Mouse (Mus musculus) yolk sac, embryonic 10.5 days (tissue): ENCODE results near the gene Glyr1.

Experiments
- DNase-seq: peaks from one replicate; pipeline ENCODE4 v3.0.0-alpha.2; 2017; ENCODE audit warnings: low spot score

The Glyr1 gene

DNA sequence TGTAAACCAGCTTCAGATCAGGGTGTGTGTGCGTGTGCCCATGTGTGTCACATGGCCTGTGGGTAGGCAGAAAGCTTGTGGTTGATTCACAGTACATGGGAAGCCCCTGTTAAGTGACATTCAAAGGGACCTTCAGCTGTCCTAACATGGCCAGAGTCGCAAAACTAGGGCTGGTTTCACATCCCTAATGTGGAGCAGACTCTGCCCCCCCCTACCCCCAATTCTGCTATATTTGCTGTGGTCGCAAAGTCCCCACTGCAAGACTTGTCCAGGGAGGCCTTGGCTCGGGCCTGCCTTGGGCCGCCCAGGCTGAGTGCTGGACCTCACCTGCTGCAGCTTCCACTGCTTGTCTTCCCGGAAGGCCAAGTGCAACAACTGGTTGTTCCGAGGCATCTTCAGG, 38.4 kb downstream of the Glyr1 start:
- peak; percentile 13 for DNase-seq

DNA sequence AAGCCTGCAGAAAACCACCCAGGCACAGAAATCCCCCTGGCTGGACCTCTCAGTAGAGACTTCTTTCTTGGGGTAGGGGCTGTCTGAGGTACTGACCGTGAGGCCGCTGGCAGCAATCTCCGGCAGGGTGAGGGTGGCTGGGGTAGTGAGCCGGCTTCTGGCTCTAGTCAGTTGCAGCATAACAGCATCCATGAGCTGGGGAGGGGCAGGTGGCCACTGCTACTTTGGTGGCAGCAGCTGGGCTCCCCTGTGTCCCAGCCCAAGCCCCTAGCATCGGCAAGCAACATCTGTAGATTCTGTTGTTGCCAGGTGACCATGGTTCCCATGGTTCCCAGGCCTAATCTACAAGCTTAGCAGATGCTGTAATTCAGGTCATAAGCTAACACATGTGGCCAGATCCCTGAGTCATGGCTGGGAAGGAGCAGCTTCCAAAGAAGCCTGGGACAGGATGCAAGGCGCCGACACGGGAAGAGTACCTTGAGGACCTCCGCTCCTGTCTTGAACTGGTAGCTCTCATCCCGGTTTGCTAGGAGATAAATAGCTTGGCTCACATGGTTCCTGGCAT, 39.2 kb downstream of the Glyr1 start:
- no peak for DNase-seq

DNA sequence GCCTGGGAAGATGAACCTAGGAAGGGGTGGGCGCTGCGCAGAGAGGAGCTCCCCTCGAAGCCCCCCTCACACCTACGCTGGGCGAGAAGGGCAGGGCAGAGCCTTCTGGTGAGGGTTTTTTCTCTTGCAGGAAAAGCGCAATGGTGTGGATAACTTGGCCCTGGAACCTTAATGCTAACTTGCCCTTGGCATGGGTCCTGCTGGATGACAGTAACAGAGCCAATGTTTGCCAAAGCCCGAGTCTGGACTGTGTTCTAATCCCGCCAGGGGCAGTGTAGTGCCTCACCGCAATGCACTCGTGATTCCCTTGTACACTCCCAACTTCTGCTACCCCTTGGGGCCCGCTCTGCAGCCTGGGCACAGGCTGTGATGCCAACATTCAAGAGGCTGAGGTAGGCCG, 41.6 kb downstream of the Glyr1 start:
- peak; percentile 3 for DNase-seq

DNA sequence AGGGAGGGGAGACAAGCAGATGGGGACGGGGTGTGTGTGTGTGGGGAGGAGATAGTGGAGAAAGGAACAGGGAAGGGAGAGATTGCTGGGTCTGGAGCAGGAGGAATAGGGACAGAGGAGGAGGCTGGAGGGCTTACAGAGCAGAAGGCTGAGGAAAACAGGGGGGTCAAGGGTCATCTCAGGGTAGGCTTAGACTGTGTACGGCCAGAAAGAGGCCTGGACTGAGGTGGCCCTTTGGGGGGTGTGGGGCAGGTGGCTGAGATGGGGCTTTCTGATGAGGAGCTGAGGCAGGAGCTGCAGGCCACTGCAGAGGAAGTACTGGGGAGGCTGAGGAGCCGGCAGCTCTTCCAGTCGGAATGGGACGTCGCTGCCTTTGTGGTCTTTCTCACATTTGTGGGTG, 42.2 kb downstream of the Glyr1 start:
- DNase-seq = no peak

DNA sequence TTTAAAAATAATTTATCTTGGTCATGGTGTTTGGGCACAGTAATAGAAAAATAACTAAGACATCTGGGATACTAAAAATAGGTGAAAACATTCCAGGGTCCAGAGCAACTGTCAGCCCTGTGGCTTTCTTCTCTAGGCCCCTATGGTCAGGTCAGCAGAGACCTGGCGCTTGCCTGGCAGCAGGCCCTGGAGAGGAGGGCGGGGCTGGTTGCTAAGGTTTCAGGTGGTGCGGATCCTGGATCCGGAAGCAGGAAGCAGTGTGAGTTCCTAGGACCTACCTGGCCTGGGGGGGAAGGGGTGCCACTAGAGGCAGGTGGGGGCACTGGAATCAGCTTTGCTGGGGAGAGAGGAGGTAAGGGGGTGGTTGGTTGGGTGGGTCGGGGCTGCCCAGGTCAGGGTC, 42.6 kb downstream of the Glyr1 start, which contains the start of gene Smim22:
Smim22 (plus strand) TSS at position 222 of the 400 bp plus-strand sequence.
- DNase-seq = peak; percentile 80

DNA sequence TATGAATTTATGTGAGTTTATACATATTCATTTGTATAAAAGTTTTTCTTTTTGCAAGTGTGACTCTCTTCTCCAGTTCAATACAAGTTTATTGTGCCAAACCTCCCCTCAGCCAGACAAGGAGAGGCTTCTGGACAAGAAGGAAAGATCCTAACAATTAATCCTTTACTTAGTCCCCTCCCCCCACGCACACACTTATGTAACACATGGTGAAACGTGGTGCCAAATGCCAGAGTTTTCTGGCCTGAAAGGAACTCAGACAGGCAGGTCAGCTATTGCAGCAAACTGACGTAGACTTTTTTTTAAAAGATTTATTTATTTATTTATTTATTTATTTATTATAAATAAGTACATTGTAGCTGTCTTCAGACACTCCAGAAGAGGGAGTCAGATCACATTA, 49.1 kb downstream of the Glyr1 start:
- no peak for DNase-seq

DNA sequence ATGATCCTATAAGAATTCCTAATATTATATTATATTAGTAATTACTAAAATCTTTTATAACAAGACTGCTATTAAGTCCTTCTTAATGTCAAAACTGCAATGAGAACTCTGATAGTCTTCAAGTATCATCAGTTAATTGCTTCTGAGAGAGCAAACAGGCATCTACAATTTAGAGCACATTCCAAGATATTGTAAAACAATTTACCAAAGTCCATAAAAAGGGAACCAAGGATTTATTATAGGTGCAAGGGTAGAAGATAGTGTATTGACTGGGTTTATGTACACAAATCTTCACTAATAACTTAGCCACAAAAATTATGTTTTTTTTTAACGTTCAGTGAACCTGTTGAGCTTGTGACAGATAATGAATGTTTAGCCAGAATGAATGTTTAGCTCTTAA, 50.7 kb downstream of the Glyr1 start:
- no peak for DNase-seq

DNA sequence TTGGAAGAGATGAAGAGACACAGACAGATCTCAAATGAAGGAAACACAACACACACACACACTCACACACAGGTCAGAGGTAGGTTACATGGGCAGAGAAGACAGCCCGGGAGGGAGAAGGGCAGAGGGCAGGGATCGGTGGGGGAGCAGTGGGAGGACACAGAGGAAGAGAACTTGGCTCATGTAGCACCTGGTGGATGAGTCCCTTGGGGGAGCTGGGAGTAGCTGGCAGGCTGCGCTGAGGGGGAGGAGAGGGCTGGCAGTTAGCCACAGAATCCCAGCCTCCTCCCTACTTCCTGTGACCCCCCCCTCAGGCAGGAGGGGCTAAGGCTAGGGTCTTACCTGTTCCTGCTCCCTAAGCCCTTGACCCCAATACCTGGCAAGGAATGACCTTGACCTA, 52.1 kb downstream of the Glyr1 start, which contains the start of gene Sept12:
Sept12 (minus strand) TSS at position 300 of the 400 bp plus-strand sequence.
- no peak for DNase-seq

DNA sequence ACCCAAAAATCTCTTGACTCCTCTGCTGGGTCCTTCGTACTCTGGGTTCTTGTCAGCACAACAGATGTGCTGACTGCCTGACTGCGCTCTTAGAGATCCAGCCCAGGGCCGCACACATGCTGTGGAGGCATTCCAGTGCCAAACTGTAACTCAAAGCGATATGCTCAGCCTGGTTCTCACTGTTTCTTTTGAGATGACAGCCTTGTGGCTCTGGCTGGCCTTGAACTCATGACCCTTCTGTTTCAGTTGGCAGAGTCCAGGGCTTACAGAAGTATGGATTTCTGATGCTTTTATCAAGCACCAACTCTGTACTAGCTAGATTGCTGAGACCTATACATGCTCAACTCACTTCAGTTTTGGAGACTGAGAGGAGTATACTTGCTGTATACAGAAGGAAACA, 56.4 kb downstream of the Glyr1 start:
- no peak for DNase-seq

DNA sequence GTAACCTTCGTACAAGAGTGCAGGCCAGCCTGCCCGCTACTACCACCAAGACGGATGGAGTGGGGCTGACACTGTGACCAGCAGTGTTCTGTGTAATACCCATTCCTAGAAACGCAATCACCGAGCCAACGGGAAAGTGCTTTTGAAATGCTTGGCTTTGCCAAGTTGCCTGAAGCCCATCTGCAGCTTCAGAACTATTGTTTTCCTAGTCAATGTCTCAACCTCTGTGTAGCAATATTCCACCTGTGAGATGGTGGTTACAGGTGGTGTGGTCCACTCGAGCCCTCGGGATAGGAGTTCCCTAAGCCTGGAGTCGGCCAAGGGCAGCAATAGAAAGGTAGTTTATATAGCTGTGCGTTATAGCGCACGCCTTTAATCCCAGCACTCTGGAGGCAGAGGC, 64.9 kb downstream of the Glyr1 start:
- no peak for DNase-seq

DNA sequence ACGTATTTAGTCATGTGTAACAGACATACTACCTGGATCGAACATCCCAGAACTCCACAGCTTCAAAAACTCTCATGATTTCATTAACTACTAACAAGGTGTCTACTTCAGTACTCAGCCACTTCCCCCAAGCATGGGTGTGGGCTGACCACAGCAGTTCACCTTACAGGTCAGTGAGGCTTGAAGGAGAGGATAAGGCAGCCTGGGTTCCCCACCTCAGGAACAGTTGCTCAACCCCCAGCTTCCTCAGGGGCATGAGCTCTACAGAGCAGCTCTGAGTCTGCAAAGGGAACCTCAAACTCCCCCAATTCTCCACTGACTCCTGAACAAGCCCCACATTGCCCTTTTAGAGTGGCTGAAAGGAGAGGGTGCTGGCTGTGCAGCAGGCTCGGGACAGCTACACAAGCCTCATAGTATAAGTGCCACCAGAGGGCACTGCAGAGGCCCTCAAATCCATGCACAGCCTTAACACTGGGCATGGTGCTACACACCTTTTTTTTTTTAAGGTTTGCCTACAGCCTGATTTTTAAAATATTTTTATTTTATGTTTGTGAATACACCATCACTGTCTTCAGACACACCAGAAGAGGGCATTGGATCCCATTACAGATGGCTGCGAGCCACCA, 69.8 kb downstream of the Glyr1 start:
- DNase-seq = no peak

DNA sequence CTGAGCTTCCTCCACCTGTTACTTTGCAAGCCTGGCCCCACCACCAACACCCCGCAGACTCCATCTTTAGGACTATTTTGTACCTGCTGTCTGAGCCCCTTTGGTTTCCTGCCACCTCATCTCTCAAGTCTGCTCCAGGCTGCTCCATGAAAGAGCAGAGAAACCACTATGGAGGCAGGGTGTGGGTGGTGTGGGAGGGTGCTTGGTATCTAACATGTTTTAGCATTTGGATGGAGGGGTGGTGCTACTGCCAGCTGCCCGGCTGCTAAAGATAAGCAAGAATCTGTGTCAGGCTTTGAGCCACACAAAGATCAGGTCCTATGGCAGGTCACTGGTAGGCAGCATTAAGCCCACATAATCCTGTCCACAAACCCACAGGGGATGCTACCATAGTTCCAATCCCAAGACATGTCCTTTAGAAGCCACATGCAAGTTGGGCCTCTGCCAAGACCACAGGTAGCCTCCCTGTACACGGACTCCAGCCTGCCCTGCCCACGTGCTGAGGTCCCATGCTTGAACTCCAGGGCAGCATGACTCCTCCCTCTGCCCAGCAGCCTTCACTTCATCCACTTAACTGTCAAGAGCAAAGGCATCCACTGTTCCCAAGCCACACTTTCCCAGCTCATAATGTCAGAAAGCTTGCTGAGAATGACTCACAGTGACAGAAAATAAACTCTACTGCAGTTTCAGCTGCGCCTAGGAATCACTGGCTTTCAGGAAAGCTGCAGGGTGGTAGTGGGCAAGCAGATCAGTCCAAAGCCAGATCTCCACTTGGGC, 71.2 kb downstream of the Glyr1 start:
- DNase-seq = no peak

DNA sequence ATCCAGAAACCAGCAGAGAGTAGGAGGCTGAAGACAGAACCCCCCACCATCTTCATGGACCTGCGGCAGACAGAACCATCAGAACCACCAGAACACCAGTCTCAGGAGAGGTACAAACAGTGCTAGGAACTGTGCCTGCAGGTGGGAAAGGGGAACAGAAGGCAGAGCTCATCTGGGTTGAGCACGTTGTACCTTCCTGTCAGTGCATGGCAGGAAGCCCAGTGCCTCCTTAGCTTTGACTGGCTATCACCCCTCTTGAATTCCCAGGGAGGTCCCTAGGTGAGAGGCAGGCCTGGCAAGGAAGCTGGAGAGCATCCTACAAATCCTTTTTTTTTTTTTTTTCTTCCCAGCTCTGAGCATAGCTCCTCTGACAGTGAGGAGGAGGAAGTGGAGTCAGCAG, 73.5 kb downstream of the Glyr1 start:
- DNase-seq = no peak

DNA sequence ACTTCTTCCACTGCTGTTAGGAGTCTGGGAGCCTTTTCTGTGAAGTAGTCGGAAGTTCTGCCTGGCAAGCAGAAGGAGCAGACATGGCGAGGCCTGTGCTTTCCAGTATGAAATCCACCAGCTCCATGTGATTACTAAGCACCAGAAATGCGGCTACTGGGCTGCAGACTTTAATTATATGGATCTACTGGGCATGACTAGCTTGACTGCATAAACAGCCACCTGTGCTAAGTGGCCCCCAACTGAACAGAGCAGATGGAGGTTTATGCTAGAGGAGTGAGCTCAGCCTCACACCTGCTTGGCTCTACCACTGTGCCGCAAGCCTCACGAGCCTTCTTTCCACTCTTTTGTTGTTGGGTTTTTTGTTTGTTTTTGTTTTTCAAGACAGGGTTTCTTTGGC, 75.1 kb downstream of the Glyr1 start:
- no peak for DNase-seq

DNA sequence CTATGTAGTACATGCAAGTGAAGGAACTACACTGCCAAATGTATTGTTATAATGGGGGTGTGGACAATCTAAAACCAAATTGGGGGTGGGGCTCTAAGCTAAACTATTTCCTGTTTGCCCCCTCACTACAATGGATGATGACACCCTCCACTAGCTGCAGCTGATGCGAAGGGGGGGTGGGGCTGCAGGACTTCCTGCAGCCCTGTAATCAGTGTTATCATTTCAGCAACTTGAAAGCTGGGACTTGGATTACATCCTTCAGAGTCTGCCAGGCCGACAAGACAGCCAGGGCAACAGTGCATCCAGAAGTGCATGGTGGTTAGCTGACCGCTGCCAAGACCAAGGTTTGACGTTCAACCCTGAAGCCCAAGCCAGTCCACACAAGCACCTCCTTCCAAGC, 78.0 kb downstream of the Glyr1 start:
- no peak for DNase-seq

DNA sequence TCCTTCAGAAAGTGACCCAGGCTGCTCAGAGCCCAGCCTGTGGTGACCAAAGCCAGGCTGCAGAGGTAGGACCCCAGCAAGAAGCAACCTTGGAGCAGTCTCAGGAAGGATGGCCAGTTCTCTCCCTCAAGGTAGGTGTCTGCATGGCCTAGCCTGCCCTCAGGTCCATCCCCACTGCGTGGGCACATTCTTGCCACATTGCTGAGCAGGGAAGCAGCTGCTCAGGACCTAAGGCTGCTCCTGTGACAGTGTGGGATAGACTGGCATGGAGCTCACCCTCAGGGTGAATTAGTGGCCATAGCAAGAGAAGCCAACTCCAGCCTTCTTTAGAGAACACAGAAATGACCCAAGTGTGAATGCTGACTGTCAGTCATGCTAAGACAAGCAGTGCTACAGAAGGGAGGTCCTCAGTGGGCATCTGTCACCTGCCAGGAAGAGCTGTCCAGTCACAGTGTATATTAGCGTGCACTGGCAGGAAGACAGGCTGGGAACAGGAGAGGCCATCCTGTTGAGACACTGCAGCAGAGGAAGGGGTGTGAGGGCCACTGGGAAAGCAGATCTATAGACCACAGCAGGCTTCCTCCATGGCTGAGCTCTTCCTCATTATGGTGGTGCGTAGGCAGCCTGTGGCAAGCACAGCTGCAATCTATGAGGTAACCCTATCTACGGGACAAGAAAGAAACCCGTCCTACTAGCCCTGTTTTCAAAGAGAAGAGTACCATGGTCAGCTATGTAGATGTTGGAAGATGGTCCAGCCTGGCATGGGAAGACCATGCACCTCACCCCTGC, 80.4 kb downstream of the Glyr1 start:
- DNase-seq = no peak

DNA sequence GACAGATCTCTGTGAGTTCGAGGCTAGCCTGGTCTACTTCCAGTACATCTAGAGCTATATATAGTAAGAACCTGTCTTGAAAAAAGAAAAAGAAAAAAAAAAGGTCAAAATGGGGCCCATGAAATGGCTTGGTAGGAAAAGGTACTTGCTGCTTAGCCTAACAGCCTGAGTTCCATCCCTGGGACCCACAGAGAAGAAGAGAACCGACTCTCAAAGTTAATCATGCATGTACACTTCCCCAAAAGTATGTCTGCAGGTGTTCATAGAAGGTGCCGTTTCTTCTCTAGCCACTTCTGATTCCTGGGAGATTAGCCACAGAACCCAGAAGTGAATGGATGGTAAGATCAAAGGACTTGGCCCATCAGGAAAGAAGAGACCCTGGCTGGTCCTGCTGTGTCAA, 81.2 kb downstream of the Glyr1 start:
- DNase-seq = no peak

DNA sequence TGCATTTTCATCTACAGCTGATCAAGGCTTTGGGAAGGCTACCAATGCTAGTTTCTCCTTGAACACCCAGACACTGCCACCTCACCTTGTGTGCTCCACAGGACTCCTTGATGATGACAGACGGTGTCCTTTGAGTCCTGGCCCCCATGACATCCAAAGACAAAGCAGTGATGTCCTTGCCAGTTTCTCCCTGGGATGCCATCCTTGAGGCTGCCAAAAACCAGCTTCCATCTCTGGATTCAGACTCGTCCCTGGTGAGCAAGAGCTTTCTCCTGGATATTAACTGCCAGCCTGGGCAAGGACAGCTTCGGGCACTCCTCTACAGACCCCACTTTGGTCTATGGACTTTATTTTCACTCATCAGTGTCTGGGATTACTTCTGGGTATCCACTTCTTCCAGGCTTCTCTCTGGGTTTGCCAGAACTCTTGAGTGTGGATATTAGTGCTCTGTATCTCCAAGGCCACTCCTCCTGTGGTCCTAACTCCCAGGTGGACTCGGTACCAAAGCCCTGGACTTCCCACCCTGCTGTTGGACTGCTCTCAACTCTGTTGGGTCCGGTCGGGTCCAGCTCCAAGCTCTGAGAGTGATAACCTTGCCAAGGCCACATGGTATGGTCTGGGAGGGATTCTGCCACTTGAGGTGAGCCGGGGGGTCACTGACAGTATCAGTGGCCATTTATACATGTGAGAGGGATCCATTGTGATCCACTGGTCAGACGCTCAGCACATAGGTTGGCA, 84.1 kb downstream of the Glyr1 start:
- no peak for DNase-seq

DNA sequence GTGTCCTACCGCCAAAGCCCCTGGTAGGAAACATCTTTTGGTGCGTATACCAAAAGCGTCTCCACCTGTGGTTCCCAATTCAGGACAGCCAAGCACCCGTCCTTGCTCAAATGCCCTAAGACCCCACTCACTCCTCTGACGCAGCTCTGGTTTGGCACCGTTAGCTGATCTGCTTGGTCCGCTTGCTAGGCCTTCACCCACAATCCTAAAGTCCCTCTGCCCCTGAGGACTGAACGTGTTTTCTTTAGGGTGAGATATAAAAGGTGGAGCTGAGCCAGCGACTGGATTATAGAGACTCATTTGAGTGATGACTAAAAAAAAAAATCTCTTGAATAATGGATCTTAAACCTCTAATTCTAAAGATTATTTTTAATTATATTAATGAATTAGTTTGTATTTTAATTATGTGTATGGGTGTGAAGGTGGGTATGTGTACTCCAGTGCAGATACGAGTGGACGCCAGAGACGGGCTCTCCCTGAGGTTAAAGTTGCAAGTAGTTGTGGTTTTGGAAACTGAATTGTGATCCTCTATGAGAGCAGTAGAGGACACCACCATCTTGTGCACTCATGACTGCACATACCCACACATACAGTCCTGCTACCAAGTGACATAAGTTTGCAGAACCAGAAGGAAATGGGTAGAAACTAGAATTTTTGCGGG, 84.8 kb downstream of the Glyr1 start:
- DNase-seq = no peak
